Mouse (Mus musculus): ENCODE data around the gene Igfbp3. TPM values are rescaled to one million over a fixed set of nuclear protein-coding genes. Genes with fewer than 3 reads are reported as not detected.
A peak's percentile ranks its signal among the peaks of the same experiment; 100 is the strongest.

Gene Igfbp3
- polyA plus RNA-seq, 1 experiment from 2014 or later = 14.8 TPM

DNA sequence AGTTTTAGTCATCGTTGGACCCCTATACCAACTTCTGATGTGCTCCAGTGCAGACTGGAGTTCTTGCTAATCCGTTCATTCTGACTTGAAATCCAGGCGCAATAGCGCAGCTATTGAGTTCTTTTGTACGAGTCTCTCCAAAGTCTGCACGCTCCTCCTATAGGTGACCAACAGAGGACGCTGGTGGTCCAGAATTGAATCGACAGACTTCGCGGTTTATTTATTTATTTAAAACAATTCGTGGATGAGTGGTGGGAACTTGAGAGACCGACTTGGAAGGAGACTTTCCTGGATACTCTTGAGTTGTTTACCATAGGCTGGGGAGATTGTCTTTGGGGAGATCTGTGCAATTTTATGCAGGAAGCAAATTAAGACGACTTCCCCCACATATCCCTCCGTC lies 1.0 kb upstream of the Igfbp3 start:
- Histone ChIP-seq H3K27me3 (ENCODE audit: control insufficient read depth, insufficient read depth, low read depth, low read length) (peaks cover 37% of the 10 kb centered on the region), H3K4me3 (ENCODE audit: low read length) (no peak overlapping the region; the same call in 1 of the 2 replicates), H3K9me3 (ENCODE audit: control insufficient read depth, low read length) (no peaks in the 10 kb centered on the region), H3K4me1 (replicated peaks; ENCODE audit: control insufficient read depth, insufficient read depth, low read length) (peaks cover 28% of the 10 kb centered on the region), H3K27ac (ENCODE audit: low read length) (no peak overlapping the region), H3K4me2 (ENCODE audit: low read depth, low read length) (peak overlapping the region; percentile 98), H3K9ac (ENCODE audit: low read length) (no peak overlapping the region), H3K36me3 (ENCODE audit: control insufficient read depth, insufficient read depth, low read length) (no peaks in the 10 kb centered on the region)
- no peak for ATAC-seq (ENCODE audit: low read depth)
- WGBS = 3% methylated on average over 14 of the region's 14 CpGs

DNA sequence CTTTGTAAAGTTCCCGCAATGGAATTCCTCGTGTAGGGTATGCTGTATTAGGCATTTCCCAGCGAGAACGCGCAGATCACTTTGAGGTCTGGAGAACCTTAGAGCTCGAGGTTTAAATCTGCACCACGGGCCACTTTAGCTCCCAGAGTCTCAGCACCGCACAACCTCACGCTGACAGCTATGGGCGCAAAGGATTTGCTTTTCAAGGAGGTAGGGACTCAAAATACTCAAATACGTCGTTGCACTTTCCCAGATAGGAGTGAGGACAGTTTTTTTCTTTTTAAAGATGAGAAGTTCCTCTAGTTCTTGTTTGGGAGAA lies 578 bp upstream of the Igfbp3 start:
- H3K4me1 ChIP-seq (replicated peaks; ENCODE audit: control insufficient read depth, insufficient read depth, low read length) = peaks cover 28% of the 10 kb centered on the region
- peaks cover 37% of the 10 kb centered on the region for H3K27me3 ChIP-seq (ENCODE audit: control insufficient read depth, insufficient read depth, low read depth, low read length)
- H3K27ac ChIP-seq (ENCODE audit: low read length) = no peak overlapping the region
- no peaks in the 10 kb centered on the region for H3K9me3 ChIP-seq (ENCODE audit: control insufficient read depth, low read length)
- peak overlapping the region; percentile 98 for H3K4me2 ChIP-seq (ENCODE audit: low read depth, low read length)
- 1% methylated on average over 12 of the region's 12 CpGs for WGBS
- peak overlapping the region; percentile 64 for H3K4me3 ChIP-seq (ENCODE audit: low read length)
- H3K36me3 ChIP-seq (ENCODE audit: control insufficient read depth, insufficient read depth, low read length) = no peaks in the 10 kb centered on the region
- H3K9ac ChIP-seq (ENCODE audit: low read length) = no peak overlapping the region
- ATAC-seq (ENCODE audit: low read depth) = no peak

DNA sequence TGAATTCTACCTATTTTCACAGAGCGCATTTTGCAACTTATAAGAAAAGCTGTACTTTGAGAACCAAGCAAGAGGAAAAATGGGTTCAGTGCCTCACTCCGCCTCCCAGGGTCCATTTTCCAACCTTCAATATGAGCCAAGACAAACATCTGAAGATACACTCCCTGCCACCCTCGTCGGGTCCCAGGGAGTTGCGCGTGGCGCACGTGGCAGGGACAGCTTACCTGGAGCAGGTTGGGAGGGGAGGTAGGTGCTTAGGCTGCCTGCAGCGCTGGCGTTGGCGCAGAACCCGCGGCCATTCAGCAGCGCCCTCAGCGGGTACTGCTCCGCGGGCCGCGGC lies 592 bp downstream of the Igfbp3 start:
- Histone ChIP-seq H3K27ac (ENCODE audit: low read length) (no peak overlapping the region), H3K36me3 (ENCODE audit: control insufficient read depth, insufficient read depth, low read length) (no peaks in the 10 kb centered on the region), H3K9me3 (ENCODE audit: control insufficient read depth, low read length) (no peaks in the 10 kb centered on the region), H3K4me1 (replicated peaks; ENCODE audit: control insufficient read depth, insufficient read depth, low read length) (peaks cover 28% of the 10 kb centered on the region), H3K27me3 (ENCODE audit: control insufficient read depth, insufficient read depth, low read depth, low read length) (peaks cover 37% of the 10 kb centered on the region), H3K9ac (ENCODE audit: low read length) (peak overlapping the region; percentile 62), H3K4me3 (ENCODE audit: low read length) (peak overlapping the region; percentile 64), H3K4me2 (ENCODE audit: low read depth, low read length) (peak overlapping the region; percentile 98)
- WGBS = under 1% methylated on average over 19 of the region's 19 CpGs
- ATAC-seq (ENCODE audit: low read depth) = no peak; the same call in 1 of the 2 replicates

DNA sequence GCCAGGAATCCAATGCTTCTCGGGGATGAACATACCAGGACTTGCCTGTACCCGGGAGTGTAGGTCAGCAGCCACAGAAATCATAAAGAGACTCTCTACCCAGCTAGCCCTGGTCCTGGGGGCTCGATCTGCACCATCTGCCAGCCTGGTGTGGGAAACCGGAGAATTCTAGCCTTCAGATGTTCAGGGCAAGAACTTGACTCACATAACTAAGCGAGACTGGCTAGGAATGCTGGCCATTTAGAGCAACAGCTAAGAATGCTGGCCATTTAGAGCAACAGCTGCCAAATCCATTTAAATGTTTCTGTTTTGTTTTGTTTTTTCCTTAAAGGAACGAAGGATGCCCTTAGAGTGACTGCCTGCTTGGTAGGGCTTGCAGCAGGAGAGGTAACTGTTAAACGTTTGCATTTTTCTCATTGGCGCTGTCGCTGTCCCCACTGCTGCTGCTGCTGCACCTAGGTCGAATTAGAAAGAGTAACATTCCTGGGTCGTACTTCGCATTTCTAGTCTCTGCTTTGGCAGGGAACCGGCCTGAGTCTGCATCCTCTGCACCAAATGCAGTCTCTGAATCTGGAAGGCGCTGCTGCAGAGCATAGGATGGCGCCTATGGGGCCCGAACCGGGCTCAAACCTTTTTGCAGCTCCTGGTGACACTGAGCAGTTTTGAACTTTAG lies 1.5 kb downstream of the Igfbp3 start:
- Histone ChIP-seq H3K4me2 (ENCODE audit: low read depth, low read length) (peak overlapping the region; percentile 98), H3K9me3 (ENCODE audit: control insufficient read depth, low read length) (no peaks in the 10 kb centered on the region), H3K27ac (ENCODE audit: low read length) (no peak overlapping the region), H3K36me3 (ENCODE audit: control insufficient read depth, insufficient read depth, low read length) (no peaks in the 10 kb centered on the region), H3K4me3 (ENCODE audit: low read length) (peak overlapping the region; percentile 64), H3K4me1 (replicated peaks; ENCODE audit: control insufficient read depth, insufficient read depth, low read length) (peaks cover 28% of the 10 kb centered on the region), H3K9ac (ENCODE audit: low read length) (0 out of 2 replicates have a peak overlapping the region, but pooled peaks have one; percentile 5), H3K27me3 (ENCODE audit: control insufficient read depth, insufficient read depth, low read depth, low read length) (peaks cover 37% of the 10 kb centered on the region)
- WGBS = 16% methylated on average over 17 of the region's 17 CpGs
- ATAC-seq (ENCODE audit: low read depth) = no peak

DNA sequence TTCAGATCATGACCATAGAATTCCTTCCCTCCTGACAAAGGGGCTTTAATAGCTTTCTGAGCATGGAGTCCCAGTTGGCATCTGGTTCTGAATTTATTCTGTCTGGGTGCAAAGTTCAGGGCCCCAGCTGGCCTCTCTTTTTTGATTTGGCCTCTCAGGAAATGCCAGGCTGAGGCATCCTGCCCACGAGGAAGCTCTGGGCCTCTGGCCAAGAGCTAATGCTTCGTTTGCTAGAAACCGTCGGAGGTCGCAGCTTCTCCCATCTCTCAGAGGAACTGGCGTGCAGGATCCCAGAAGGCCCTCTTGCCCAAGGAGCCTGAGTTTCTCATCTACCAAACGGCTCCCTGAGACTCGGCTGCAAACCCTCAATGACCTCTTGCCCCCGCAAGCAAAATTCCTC lies 2.5 kb downstream of the Igfbp3 start:
- H3K27me3 ChIP-seq (ENCODE audit: control insufficient read depth, insufficient read depth, low read depth, low read length) = peaks cover 37% of the 10 kb centered on the region
- no peaks in the 10 kb centered on the region for H3K9me3 ChIP-seq (ENCODE audit: control insufficient read depth, low read length)
- no peaks in the 10 kb centered on the region for H3K36me3 ChIP-seq (ENCODE audit: control insufficient read depth, insufficient read depth, low read length)
- H3K4me3 ChIP-seq (ENCODE audit: low read length) = no peak overlapping the region; the same call in 1 of the 2 replicates
- no peak for ATAC-seq (ENCODE audit: low read depth)
- H3K27ac ChIP-seq (ENCODE audit: low read length) = no peak overlapping the region
- WGBS = 16% methylated on average over 9 of the region's 9 CpGs
- peak overlapping the region; percentile 22; the same call in 1 of the 2 replicates for H3K4me2 ChIP-seq (ENCODE audit: low read depth, low read length)
- peaks cover 28% of the 10 kb centered on the region for H3K4me1 ChIP-seq (replicated peaks; ENCODE audit: control insufficient read depth, insufficient read depth, low read length)
- 0 out of 2 replicates have a peak overlapping the region, but pooled peaks have one; percentile 15 for H3K9ac ChIP-seq (ENCODE audit: low read length)

DNA sequence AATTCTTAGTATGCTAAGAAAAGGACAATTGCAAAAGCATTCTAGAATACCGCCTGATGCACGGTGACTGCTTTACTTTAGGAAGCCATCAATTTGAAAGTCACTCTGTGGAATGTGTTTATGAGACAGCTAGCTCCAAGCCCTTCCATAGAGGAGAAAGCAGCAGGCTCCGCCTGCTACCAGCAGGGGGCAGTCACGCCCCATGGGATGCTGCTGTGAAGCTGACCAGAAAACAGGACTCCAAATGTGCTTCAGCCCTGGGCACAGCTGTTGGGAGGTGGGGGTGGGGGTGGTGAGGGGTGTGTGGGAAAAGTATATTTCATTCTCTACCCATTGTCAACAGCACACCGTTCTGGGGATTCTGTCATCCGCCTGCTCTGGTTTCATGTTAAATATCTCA lies 3.4 kb downstream of the Igfbp3 start:
- peak; percentile 39; the same call in 1 of the 2 replicates for ATAC-seq (ENCODE audit: low read depth)

DNA sequence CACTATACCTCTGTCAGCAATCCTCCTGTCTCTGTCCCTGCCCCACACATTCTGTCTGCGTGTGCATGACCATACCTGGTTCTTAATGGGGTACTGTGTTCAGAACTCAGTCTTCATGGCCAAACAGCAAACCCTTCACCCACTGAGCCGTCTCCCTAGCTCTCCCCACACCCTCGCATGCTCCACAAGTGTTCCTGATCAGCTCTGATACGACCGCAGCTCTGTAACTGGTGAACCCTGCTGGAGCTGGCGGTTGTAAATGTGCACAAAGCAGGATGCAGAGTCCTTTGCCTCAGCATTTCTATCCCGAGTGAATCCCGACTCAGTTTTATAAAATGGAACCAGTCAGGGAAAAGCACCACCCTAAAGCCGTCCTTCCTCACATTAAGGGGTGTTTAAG lies 9.9 kb downstream of the Igfbp3 start:
- Histone ChIP-seq H3K27ac (ENCODE audit: low read length) (no peak overlapping the region), H3K4me2 (ENCODE audit: low read depth, low read length) (no peak overlapping the region), H3K4me1 (replicated peaks; ENCODE audit: control insufficient read depth, insufficient read depth, low read length) (no peaks in the 10 kb centered on the region), H3K4me3 (ENCODE audit: low read length) (no peak overlapping the region), H3K9ac (ENCODE audit: low read length) (no peak overlapping the region), H3K9me3 (ENCODE audit: control insufficient read depth, low read length) (no peaks in the 10 kb centered on the region), H3K27me3 (ENCODE audit: control insufficient read depth, insufficient read depth, low read depth, low read length) (no peaks in the 10 kb centered on the region), H3K36me3 (ENCODE audit: control insufficient read depth, insufficient read depth, low read length) (no peaks in the 10 kb centered on the region)
- ATAC-seq (ENCODE audit: low read depth) = no peak
- WGBS = 87% methylated on average over 9 of the region's 9 CpGs

More for the DNA sequence above, 3.4 kb downstream of the Igfbp3 start:
- H3K4me2 ChIP-seq (ENCODE audit: low read depth, low read length) = no peak overlapping the region
- H3K4me3 ChIP-seq (ENCODE audit: low read length) = no peak overlapping the region
- H3K9ac ChIP-seq (ENCODE audit: low read length) = no peak overlapping the region
- peaks cover 37% of the 10 kb centered on the region for H3K27me3 ChIP-seq (ENCODE audit: control insufficient read depth, insufficient read depth, low read depth, low read length)
- no peaks in the 10 kb centered on the region for H3K9me3 ChIP-seq (ENCODE audit: control insufficient read depth, low read length)
- peaks cover 28% of the 10 kb centered on the region for H3K4me1 ChIP-seq (replicated peaks; ENCODE audit: control insufficient read depth, insufficient read depth, low read length)
- H3K36me3 ChIP-seq (ENCODE audit: control insufficient read depth, insufficient read depth, low read length) = no peaks in the 10 kb centered on the region
- H3K27ac ChIP-seq (ENCODE audit: low read length) = no peak overlapping the region
- 12% methylated on average over 6 of the region's 6 CpGs for WGBS

DNA sequence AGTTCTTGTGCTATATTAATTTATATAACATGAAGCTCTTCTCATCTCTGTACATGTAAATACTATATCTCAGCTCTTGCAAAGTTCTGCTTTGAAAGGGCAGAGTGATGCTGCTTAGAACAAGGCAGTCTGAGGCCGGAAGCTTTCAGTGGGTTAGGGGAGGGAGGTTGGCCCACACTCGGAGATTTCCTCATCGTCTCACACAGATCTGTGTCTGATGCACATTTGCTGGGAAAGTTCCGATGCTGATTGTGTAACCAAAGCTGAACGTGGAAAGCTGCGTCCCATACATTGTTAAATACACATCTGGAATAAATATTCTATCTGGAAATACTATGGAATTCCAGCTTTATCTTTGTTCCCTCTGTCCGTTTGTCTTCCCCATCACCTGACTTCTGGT lies 11.5 kb downstream of the Igfbp3 start:
- Histone ChIP-seq H3K4me2 (ENCODE audit: low read depth, low read length) (no peak overlapping the region), H3K4me1 (replicated peaks; ENCODE audit: control insufficient read depth, insufficient read depth, low read length) (no peaks in the 10 kb centered on the region), H3K36me3 (ENCODE audit: control insufficient read depth, insufficient read depth, low read length) (no peaks in the 10 kb centered on the region), H3K4me3 (ENCODE audit: low read length) (no peak overlapping the region), H3K9ac (ENCODE audit: low read length) (no peak overlapping the region), H3K27ac (ENCODE audit: low read length) (no peak overlapping the region), H3K9me3 (ENCODE audit: control insufficient read depth, low read length) (no peaks in the 10 kb centered on the region), H3K27me3 (ENCODE audit: control insufficient read depth, insufficient read depth, low read depth, low read length) (no peaks in the 10 kb centered on the region)
- no peak for ATAC-seq (ENCODE audit: low read depth)
- WGBS = 46% methylated on average over 7 of the region's 7 CpGs

DNA sequence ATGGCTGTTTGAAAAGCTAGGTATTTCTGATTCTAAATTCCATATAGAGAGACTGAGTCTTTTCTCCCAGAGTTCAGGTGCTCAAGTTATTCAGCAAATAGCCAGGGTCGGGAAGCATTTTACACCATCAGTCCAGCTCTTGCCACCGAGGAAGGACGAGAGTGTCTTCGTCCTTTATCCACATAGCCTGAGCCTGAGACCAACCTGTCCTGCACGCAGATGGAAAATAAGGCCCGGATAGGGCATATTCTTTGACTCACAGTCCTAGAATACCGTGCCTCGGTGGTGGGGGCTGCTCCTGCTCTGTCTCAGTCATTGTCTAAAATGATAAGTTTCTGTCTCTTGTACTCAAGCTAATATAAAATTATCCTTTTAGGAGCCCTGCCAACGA lies 13.3 kb downstream of the Igfbp3 start:
- no peaks in the 10 kb centered on the region for H3K9me3 ChIP-seq (ENCODE audit: control insufficient read depth, low read length)
- no peak overlapping the region for H3K27ac ChIP-seq (ENCODE audit: low read length)
- H3K4me3 ChIP-seq (ENCODE audit: low read length) = no peak overlapping the region
- H3K27me3 ChIP-seq (ENCODE audit: control insufficient read depth, insufficient read depth, low read depth, low read length) = no peaks in the 10 kb centered on the region
- H3K9ac ChIP-seq (ENCODE audit: low read length) = no peak overlapping the region
- H3K4me1 ChIP-seq (replicated peaks; ENCODE audit: control insufficient read depth, insufficient read depth, low read length) = no peaks in the 10 kb centered on the region
- no peak overlapping the region for H3K4me2 ChIP-seq (ENCODE audit: low read depth, low read length)
- 68% methylated on average over 9 of the region's 9 CpGs for WGBS
- ATAC-seq (ENCODE audit: low read depth) = no peak
- H3K36me3 ChIP-seq (ENCODE audit: control insufficient read depth, insufficient read depth, low read length) = no peaks in the 10 kb centered on the region
